Mouse (Mus musculus): ENCODE measurements around the gene 2010111I01Rik.
"Not testable (repeated sequence)": the region's sequence is repeated elsewhere in the genome, so short reads cannot be mapped to it uniquely, and the experiment has no call there.

2010111I01Rik gene

DNA sequence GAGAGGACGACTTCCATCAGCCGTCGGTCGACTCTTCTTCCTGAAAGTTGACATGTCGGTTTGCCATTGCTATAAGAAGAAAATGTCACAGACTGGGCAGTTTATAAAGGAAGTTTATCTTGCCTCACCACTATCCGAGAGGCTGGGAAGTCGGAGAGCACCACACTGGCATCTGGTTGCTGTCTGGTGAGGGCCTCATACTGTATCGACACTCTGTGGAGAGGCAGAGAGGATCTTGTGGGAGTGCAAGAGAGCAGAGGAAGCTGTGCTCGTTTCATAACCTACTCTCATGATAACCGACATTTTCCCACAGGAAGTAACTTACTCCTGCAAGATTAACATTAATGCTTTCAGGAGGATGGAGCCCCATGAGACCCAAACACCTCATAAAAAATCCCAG is 7.9 kb upstream of the 2010111I01Rik start:
- DNase-seq: no peak

GRCm38 (mm10) chr13:62963358-62963757 is 1.3 kb upstream of the 2010111I01Rik start:
- no peak for DNase-seq

DNA sequence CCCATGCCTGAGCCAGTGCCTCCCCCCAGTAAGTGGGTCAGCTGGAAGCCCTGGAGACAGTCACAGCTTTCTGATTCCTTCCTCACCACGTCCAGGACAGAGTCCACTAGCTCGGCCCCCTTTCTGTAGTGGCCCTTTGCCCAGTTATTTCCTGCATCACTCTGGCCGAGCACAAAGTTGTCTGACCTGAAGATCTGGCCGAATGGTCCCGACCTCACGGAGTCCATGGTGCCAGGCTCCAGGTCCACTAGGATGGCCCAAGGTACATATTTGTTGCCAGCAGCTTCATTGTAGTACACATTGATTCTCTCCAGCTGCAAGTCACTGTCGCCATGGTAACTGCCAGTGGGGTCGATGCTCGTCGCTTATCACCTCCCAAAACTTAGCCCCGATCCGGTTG is 3.5 kb downstream of the 2010111I01Rik start:
- DNase-seq: no peak

GRCm38 (mm10) chr13:62970515-62971269 is 6.0 kb downstream of the 2010111I01Rik start:
- peak; percentile 22 for DNase-seq

GRCm38 (mm10) chr13:62972403-62972802 is 7.7 kb downstream of the 2010111I01Rik start:
- no peak for DNase-seq

DNA sequence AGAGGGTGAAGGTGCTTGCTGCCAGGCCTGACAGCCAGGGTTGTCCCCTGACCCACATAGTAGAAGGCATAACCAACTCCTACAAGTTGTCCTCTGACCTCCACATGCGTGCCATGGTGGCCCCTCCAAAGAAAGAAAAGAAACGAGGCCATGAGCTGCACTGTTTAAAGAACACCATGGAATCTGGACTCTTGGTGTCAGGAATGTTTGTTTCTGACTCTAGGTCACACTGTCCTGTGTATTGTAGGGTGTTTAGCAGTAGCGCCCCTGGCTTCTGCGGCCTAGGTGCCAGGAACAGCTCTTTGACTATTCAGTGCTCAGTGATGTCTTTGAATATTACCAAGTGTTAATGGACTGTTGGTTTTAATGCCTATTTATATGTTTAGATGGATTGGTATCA is 8.4 kb downstream of the 2010111I01Rik start:
- DNase-seq: no peak

DNA sequence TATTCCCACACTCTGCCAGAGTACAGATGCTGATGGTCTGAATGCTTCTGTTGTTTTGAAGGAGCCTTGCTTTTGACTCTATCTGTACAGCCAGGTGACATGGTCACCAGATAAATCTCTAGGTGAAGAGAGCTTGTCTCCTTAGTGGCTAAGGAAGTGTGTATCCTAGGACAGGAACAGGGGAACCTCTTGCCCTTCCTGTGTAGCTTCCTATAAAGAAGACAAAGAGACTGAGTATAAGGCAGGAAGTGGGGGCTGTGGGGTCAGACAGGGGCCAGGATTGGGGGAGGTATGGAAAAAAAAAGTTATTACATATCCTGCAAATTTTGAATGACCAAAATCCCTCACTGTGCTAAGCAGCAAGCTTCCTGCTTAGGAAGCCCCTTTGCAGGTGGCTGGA is 13.4 kb downstream of the 2010111I01Rik start:
- DNase-seq: no peak

DNA sequence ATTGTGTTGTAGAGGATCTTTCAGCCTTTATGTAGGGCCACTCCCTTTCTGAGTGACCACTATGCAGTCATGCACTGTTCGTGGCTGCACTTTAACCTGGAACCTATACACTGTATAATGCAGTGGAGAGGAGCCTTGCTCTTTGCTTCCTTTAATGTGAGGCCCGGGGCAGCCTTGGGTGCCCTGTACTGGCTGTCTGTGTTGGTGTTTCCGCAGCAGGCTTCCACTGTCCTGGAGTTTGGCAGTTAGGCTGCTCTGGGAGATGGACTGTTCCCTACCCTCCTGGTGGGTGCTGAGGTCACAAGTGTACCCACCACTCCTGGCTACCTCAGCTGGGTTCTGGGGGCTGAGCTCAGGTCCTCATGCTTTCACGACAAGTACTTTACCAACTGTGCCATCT is 14.1 kb downstream of the 2010111I01Rik start:
- no peak for DNase-seq

DNA sequence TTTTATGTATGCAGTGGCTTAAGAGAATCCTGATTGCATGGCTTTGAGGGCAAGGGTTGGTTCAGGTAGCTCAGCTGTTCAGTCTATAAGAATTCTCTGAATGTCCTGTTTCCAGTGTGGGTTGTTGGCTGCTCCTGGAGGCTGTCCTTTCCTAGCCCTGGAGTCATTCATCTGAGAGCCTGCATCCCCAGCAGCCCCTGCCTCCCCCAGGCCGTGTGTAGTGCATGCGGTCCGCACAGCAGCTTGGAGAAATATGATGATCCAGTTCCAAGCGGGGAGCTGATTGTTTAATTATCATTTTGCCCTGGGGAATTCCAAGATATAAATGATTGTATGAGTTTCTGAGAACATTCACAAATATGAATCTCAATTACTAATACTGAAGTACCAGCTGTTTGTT is 14.5 kb downstream of the 2010111I01Rik start:
- DNase-seq: no peak

DNA sequence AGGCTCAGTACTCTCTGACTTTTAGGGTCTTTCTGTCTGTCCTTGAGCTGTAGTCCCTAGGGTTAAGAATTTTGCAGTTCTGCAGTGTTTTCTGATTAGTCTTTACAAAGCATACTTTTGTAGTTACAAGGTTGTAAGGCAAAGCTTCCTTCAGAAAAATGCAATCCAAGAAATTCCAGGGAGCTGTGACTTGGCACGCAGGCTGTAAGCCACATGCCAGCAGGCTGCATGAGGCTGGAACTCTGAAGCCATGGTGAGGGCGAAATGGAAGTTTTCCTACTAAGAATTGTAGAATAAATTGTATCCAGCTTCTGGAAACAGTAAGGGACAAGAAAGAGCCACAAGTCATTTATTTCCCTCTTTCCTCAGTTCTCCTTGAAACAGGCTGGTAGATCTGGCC is 15.4 kb downstream of the 2010111I01Rik start:
- peak; percentile 35 for DNase-seq

- DNase-seq: no peak
These were observed 19.8 kb downstream of the 2010111I01Rik start for GRCm38 (mm10) chr13:62984485-62984884.

GRCm38 (mm10) chr13:62989891-62990490 is 25.3 kb downstream of the 2010111I01Rik start:
- DNase-seq: no peak

DNA sequence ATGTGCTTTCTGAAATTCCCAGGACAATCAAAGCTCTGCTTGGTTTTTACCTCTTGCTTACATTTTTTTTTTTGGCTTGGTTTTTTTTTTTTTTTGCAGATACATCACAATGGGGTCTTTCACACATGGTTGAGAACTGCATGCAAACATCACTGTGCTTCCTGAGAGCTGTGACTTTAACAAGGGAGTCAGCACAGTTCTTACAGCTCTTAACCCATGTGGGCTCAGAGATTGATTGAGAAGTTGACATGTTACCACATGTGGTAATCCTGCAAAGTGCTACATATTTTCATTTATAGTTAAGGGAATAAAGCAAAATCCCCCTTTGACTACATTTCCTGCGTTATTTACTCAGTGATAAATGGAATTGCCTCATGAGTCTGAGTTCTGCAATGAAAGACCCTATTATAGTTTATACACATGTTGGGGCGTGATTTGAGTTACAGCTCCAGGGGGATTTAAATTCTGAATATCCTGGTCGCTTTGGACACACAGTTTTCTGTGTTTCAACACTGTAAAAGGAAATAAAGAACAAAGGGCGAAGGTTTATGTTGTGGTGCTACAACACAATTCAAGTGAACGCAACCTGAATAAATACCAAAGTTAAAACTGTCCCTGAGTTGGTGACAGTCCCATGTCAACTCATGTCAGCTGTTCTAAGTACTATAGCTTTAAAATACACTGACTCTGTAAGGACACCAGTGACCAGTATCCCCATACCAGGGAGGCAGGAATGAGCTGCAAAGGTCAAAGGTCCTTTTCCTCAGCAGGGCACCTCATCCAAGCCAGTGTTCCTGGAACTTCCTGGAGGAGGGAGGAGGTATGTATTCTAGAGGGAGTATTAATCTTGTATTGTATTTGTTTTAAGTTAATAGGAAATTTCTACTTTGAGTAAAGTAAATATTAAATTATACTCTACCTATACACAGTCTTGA is 29.1 kb downstream of the 2010111I01Rik start:
- DNase-seq: no peak

GRCm38 (mm10) chr13:62996767-62997166 is 32.1 kb downstream of the 2010111I01Rik start:
- no peak for DNase-seq

DNA sequence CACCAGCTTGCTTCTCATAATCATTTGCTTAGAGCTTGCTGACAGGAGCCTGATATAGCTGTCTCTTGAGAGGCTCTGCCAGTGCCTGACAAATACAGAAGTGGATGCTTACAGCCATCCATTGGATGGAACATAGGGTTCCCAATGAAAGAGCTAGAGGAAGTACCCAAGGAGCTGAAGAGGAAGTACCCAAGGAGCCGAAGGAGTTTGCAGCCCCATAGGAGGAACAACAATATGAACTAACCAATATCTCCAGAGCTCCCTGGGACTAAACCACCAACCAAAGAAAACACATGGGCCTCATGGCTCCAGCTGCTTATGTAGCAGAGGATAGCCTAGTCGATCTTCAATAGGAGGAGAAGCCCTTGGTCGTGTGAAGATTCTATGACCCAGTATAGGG is 42.8 kb downstream of the 2010111I01Rik start:
- not testable (repeated sequence) for DNase-seq

DNA sequence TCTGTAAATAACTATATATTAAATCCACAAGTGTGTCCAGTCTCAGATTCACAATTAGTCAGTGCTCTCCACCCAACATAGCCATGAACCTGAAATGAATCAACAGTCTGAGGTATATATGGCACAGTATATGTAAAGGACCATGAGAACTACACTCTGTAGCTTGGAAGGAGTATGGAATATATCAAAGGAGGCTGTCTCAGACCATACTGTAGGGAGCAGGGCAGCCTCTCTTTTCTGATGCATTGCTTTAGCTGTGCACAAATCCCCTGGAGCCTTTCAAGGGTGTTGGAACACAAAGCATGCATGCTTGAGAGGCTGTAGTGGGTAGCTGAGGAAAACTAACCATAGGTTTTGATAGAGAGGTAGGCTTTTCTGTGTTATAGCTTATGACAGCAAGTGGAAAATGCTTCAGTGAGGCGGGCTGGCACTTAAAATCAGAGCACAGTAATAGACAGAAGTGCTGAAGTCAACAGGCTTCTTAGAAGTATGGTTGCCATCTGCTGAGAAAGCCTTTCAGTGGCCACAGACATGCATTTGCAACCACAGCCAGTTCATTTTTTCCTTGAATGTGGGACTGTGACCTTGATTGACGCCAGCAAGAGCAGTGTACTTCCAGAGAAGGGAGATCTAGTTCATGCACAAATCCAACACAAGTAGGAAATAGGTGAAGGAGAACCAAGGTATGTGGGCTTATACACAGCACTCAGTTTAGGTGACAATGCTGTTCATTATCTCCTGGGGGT is 45.8 kb downstream of the 2010111I01Rik start:
- no peak for DNase-seq

DNA sequence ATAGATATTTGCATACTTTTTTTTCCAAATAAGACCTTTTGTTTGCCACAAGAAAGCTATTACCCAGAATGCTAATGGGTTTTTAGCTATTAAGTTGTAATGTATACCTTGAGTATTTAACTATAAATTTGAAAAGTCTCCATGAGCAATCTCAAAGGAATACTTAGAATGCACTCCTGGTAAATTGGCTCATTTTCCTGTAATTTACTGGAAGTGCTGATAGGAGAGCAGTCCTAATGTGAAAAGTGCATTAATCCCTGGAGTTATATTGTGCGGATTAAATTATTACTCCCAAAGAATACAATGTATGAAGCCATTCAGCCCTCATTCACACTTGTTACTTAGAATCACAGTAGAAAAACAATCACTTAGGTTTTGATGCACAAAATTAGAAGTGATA is 49.7 kb downstream of the 2010111I01Rik start:
- DNase-seq: no peak

GRCm38 (mm10) chr13:63015362-63015761 is 50.7 kb downstream of the 2010111I01Rik start:
- DNase-seq: no peak

DNA sequence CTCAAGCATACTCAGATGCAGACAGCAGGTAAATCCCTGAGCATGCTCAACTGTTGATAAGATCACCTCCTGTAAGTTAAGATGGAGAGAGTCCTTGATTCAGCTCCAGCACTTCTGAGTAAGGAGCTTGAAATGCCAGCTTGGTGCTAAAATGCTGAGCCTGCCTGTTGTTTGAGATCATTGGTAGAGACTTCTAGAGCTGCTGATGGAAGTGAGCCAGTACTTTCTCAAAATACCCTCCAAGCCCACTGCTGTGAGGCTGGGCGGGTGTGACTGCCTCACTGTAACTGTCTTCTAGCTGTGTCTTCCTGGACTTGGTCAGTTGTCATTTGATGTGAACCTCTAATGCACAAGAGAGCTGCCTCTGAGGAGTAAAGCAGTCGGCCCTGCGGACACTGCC is 51.4 kb downstream of the 2010111I01Rik start:
- DNase-seq: no peak

DNA sequence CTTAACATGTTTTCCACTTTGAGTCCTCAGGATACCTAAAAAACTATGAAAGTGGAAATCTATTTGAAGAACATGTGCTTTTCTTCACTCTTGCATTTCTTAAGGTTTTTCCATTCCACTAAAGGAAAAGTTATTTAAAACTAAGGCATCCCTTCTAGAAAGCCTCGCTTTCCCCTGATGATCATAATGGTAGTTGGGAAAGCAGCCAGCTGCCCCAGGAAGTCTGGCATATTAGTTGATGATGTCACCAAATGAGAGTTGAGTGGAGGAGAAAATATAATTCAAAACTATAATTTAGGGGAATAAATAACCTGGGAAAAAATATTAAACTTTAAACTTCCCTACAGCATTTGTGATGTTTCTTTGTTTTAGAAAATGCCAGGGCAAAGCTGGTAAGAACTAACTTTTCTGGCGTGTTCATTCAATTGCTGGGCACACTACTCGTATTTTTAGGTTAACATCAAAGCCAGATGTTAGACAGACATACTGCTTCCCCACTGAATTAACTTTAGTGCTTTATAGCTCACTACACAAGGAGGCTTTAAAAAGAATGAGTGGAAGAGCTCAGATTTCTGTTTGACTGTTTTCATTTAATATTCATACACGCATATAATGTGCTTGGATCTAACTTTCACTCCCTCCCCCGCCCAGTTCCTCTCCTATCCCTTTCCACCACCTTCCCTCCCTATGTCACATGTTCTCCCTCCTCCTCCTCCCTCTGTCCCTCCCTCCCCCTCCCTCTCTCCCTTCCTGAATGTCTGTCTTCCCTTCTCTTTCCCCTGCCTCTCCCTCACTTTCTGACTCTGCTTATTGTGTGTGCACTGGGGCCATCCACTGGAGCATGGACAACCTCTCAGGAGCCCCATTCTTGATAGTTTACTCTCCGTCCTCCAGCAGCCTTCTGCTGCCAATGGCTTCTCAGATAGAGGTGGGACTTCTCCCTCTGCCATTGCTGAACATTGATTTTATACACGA is 58.8 kb downstream of the 2010111I01Rik start:
- DNase-seq: no peak

DNA sequence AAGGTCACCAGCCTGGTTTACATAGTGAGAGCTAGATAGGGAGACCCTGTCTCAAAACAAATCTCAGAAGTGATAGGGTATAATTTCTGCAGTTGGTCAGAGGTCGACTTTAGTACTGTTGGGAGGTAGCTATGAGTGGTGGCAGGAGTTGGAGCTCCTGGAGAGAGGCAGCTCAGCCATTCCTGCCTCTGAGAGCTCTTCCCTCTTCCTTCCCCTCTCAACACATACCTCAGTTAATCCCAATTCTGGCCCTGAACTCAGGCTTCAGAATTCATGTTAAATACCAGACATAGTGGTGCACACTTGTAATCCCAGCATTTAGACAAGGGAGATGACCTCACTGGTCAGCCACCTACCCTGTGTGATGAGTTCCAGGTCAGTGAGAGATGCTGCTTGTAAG is 65.3 kb downstream of the 2010111I01Rik start:
- no peak for DNase-seq

DNA sequence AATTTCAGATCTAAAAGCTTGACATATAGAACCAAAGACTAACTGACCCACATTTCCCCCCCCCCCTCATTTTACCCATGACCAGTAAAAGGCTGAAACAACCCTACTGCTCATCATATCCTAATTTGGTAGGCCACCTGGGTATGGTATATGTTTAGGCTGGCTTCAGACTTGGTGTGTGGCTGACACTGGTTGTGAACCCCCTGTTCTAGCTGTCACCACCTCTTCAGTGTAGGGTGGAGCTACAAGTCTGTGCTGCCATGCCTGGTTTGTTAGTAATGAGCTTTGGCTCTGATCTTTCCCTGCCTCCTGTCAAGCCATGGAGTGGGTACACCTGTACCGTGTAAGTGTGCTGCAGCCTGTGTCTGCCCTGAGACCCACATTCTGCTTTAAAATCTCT is 66.6 kb downstream of the 2010111I01Rik start:
- no peak for DNase-seq
